Mouse (Mus musculus) CH12.LX (cell line): ENCODE measurements around the gene Klhl21. TPM values are rescaled to one million over a fixed set of nuclear protein-coding genes. Genes with fewer than 3 reads are reported as not detected.
A peak's percentile ranks its signal among the peaks of the same experiment; 100 is the strongest.

Source experiments
- DNase-seq: peaks from one replicate; pipeline ENCODE4 v3.0.0-alpha.2; 2013; ENCODE audit errors: extremely low read depth
- H3K27ac ChIP-seq: 2 replicates; pipeline ENCODE4 v1.5.1; 2012; ENCODE audit warnings: low read depth, mild to moderate bottlenecking, control low read depth, moderate library complexity; ENCODE audit not compliant: insufficient read depth
- H3K27me3 ChIP-seq: replicated peaks from 2 replicates; pipeline ENCODE3; 2012; ENCODE audit warnings: inconsistent platforms
- H3K36me3 ChIP-seq, 2 experiments: replicated peaks in 1 of 2; 2 replicates each; pipeline versions ENCODE3 to v1.6.1; 2012; ENCODE audit warnings: inconsistent platforms in 1 of 2, low read length in 1 of 2, mild to moderate bottlenecking in 1 of 2, mixed read lengths in 1 of 2, moderate library complexity in 1 of 2; ENCODE audit not compliant: control insufficient read depth in 1 of 2, insufficient read depth in 1 of 2
- H3K4me1 ChIP-seq, 2 experiments: 2 replicates each; pipeline ENCODE4 v1.6.1; 2012; ENCODE audit warnings: inconsistent platforms in 1 of 2, moderate library complexity in 1 of 2; ENCODE audit not compliant: insufficient read depth in 2 of 2, control insufficient read depth in 1 of 2
- H3K4me2 ChIP-seq: 2 replicates; pipeline ENCODE4 v1.6.1; 2012; ENCODE audit warnings: low read depth, mild to moderate bottlenecking, control low read depth; ENCODE audit not compliant: poor library complexity, insufficient read depth, severe bottlenecking
- H3K4me3 ChIP-seq, 3 experiments: fragments of 150-350 bp in 1 of 3; sonication (generic) in 1 of 3; replicated peaks in 1 of 3; 2 replicates each; pipeline versions ENCODE3 to v1.5.1; 2011 to 2012; ENCODE audit warnings: low read depth in 2 of 3, low read length in 2 of 3, mild to moderate bottlenecking in 2 of 3, moderate library complexity in 2 of 3, control low read depth in 1 of 3, improper control_type of control experiment in 1 of 3, inconsistent platforms in 1 of 3, mixed read lengths in 1 of 3; ENCODE audit not compliant: poor library complexity in 1 of 3
- H3K79me2 ChIP-seq: replicated peaks from 2 replicates; pipeline ENCODE4 v1.6.1; 2012; ENCODE audit warnings: mild to moderate bottlenecking, moderate library complexity; ENCODE audit not compliant: control insufficient read depth, poor library complexity, insufficient read depth, severe bottlenecking; ENCODE audit errors: extremely low read depth
- H3K9ac ChIP-seq: 2 replicates; pipeline ENCODE4 v1.6.1; 2012; ENCODE audit warnings: low read depth, mild to moderate bottlenecking, control low read depth, moderate library complexity; ENCODE audit not compliant: insufficient read depth
- H3K9me3 ChIP-seq: replicated peaks from 2 replicates; pipeline ENCODE3; 2012; ENCODE audit warnings: low read length, inconsistent platforms, mixed read lengths
- CHD2 ChIP-seq: IDR thresholded peaks from 2 replicates; pipeline ENCODE4 v1.6.1; 2011; ENCODE audit warnings: low read length, improper control_type of control experiment
- CTCF ChIP-seq, 2 experiments: IDR thresholded peaks in 1 of 2; conservative IDR thresholded peaks in 1 of 2; 2 replicates each; pipeline ENCODE4 v1.5.1; 2011 to 2012; ENCODE audit warnings: low read depth in 2 of 2, low read length in 2 of 2, improper control_type of control experiment in 1 of 2, inconsistent platforms in 1 of 2, mild to moderate bottlenecking in 1 of 2, moderate library complexity in 1 of 2
- IRF4 ChIP-seq: IDR thresholded peaks from 2 replicates; pipeline ENCODE4 v1.6.1; 2014; ENCODE audit warnings: low read depth, mild to moderate bottlenecking, inconsistent platforms, low read length, improper control_type of control experiment
- JUND ChIP-seq: conservative IDR thresholded peaks from 2 replicates; pipeline ENCODE4 v1.6.1; 2011; ENCODE audit warnings: low read depth, low read length, improper control_type of control experiment
- MAX ChIP-seq: IDR thresholded peaks from 2 replicates; pipeline ENCODE4 v1.6.1; 2011; ENCODE audit warnings: low read length, improper control_type of control experiment
- MAZ ChIP-seq: IDR thresholded peaks from 2 replicates; pipeline ENCODE4 v1.6.1; 2012; ENCODE audit warnings: low read depth, mild to moderate bottlenecking, inconsistent platforms, low read length, improper control_type of control experiment, moderate library complexity
- POLR2A ChIP-seq: IDR thresholded peaks from 2 replicates; pipeline ENCODE4 v1.6.1; 2011; ENCODE audit warnings: low read depth, mild to moderate bottlenecking, improper control_type of control experiment, low read length
- POLR2AphosphoS2 ChIP-seq: IDR thresholded peaks from 2 replicates; pipeline ENCODE4 v1.6.1; 2011; ENCODE audit warnings: low read depth, low read length, improper control_type of control experiment
- RAD21 ChIP-seq: IDR thresholded peaks from 2 replicates; pipeline ENCODE4 v1.6.1; 2011; ENCODE audit warnings: low read depth, mild to moderate bottlenecking, low read length, improper control_type of control experiment, moderate library complexity
- SMC3 ChIP-seq: IDR thresholded peaks from 2 replicates; pipeline ENCODE4 v1.6.1; 2011; ENCODE audit warnings: low read depth, low read length, improper control_type of control experiment
- TBP ChIP-seq: conservative IDR thresholded peaks from 2 replicates; pipeline ENCODE4 v1.6.1; 2011; ENCODE audit warnings: low read depth, low read length, improper control_type of control experiment
- TCF12 ChIP-seq: IDR thresholded peaks from 2 replicates; pipeline ENCODE4 v1.6.1; 2014; ENCODE audit warnings: low read depth, mild to moderate bottlenecking, inconsistent platforms, low read length, improper control_type of control experiment
- ZMIZ1 ChIP-seq: IDR thresholded peaks from 2 replicates; pipeline ENCODE4 v1.6.1; 2012; ENCODE audit warnings: low read depth, mild to moderate bottlenecking, inconsistent platforms, low read length, improper control_type of control experiment
- dilution Hi-C: fragments of 300-500 bp; cut with MboI; formaldehyde crosslinking; loops from 2 replicates; pipeline ENCODE4 v1.14.3; 2020; ENCODE audit warnings: low sequenced_read_pairs; ENCODE audit not compliant: extremely low pct_unique_long_range_greater_than_20kb, extremely low pct_ligation_motif_present
- in situ Hi-C: fragments of 300-500 bp; cut with MboI; formaldehyde crosslinking; loops from 3 replicates; pipeline ENCODE4 v1.14.3; 2019; ENCODE audit warnings: low sequenced_read_pairs, low pct_ligation_motif_present, low pct_unique_long_range_greater_than_20kb, mixed read lengths
- polyA plus RNA-seq: library from polyadenylated mRNA; unstranded; fragments of >175 nt; gene quantifications from 2 replicates; pipeline ENCODE4 v1.2.1, GENCODE M21; 2012; ENCODE audit warnings: low read depth; ENCODE audit not compliant: insufficient read length
- total RNA-seq, 2 experiments: library from RNA; depleted of rRNA; stranded (reverse); fragments of 300-350 nt in 1 of 2; fragments of >200 nt in 1 of 2; gene quantifications; 2 replicates each; pipeline ENCODE4 v1.2.3; 2012 to 2014

Klhl21 gene
- total and polyA plus RNA-seq, 3 experiments, result 4.4 to 9.4 (median 7.1) TPM

GRCm38 (mm10) chr4:151975441-151975840, 33.2 kb upstream of the Klhl21 start:
- Histone ChIP-seq H3K9ac (no peak overlapping the region), H3K4me3 (no peak overlapping the region), H3K4me2 (no peak overlapping the region), H3K9me3 (peaks cover 5% of the 10 kb centered on the region), H3K27me3 (no peaks in the 10 kb centered on the region), H3K36me3 (peaks cover 76 to 92% of the 10 kb centered on the region in 2 experiments), H3K79me2 (no peaks in the 10 kb centered on the region)
- DNase-seq, result peak; percentile 35
- dilution Hi-C loops, result no loop called here
- in situ Hi-C loops, result loop anchor here (5.0 kb wide), 2 partner anchors 57 to 122 kb away; no protein-coding TSS in a partner anchor
- TF ChIP-seq CTCF (conservative IDR thresholded peaks at IDR 0.05 in 1 of 2, IDR thresholded peaks at IDR 0.05 in 1 of 2; ENCODE audit: low read depth in 2 of 2, low read length in 2 of 2), result peak; percentile 51 to 85
- no peak for TF ChIP-seq POLR2AphosphoS2
- TF ChIP-seq, all 38 proteins: peak for 1
- H3K27ac ChIP-seq, result no peak overlapping the region
- H3K4me1 ChIP-seq, result peaks cover 3 to 6% of the 10 kb centered on the region in 2 experiments; a peak in 3 of 4 replicates

GRCm38 (mm10) chr4:151977748-151978147, 30.9 kb upstream of the Klhl21 start:
- dilution Hi-C loops, result no loop called here
- peaks cover 3 to 6% of the 10 kb centered on the region in 2 experiments; a peak in 3 of 4 replicates for H3K4me1 ChIP-seq
- H3K4me2 ChIP-seq, result no peak overlapping the region
- no peaks in the 10 kb centered on the region for H3K27me3 ChIP-seq
- H3K9ac ChIP-seq, result no peak overlapping the region
- H3K9me3 ChIP-seq, result peaks cover 5% of the 10 kb centered on the region
- TF ChIP-seq SMC3 (peak; percentile 51), MAZ (no peak), TCF12 (no peak), JUND (no peak), CHD2 (no peak), POLR2A (0 out of 2 replicates have a peak, but pooled peaks have one; percentile 28), MAX (no peak), RAD21 (peak; percentile 48), TBP (no peak), CTCF (conservative IDR thresholded peaks at IDR 0.05 in 1 of 2, IDR thresholded peaks at IDR 0.05 in 1 of 2; ENCODE audit: low read depth in 2 of 2, low read length in 2 of 2) (peak; percentile 80 to 82), IRF4 (peak; percentile 37; the same call in 1 of the 2 replicates)
- H3K4me3 ChIP-seq, result no peak overlapping the region
- 0 out of 2 replicates have a peak overlapping the region, but pooled peaks have one; percentile 11 for H3K27ac ChIP-seq
- in situ Hi-C loops, result loop anchor here (5.0 kb wide), 2 partner anchors 55 to 120 kb away; no protein-coding TSS in a partner anchor
- H3K36me3 ChIP-seq, result peaks cover 74 to 95% of the 10 kb centered on the region in 2 experiments
- H3K79me2 ChIP-seq, result no peaks in the 10 kb centered on the region
- DNase-seq, result peak; percentile 80

GRCm38 (mm10) chr4:151980699-151981098, 27.9 kb upstream of the Klhl21 start:
- H3K27ac ChIP-seq, result no peak overlapping the region
- dilution Hi-C loops (no loop called here), in situ Hi-C loops (no loop called here)
- no peaks in the 10 kb centered on the region for H3K79me2 ChIP-seq
- H3K9ac ChIP-seq, result no peak overlapping the region
- H3K9me3 ChIP-seq, result no peaks in the 10 kb centered on the region
- no peak overlapping the region for H3K4me2 ChIP-seq
- H3K4me1 ChIP-seq, result peaks cover 3 to 6% of the 10 kb centered on the region in 2 experiments; a peak in 3 of 4 replicates
- H3K36me3 ChIP-seq, result peaks cover 69 to 89% of the 10 kb centered on the region in 2 experiments
- no peak overlapping the region for H3K4me3 ChIP-seq
- peak; percentile 12 for DNase-seq
- TF ChIP-seq ZMIZ1 (no peak), POLR2A (no peak), CTCF (conservative IDR thresholded peaks at IDR 0.05 in 1 of 2, IDR thresholded peaks at IDR 0.05 in 1 of 2; ENCODE audit: low read depth in 2 of 2, low read length in 2 of 2) (peak in 1 of 2 experiments; percentile 41; a peak in 2 of 4 replicates)
- no peaks in the 10 kb centered on the region for H3K27me3 ChIP-seq
